Mouse (Mus musculus): Measurements from ENCODE around the gene Bmp2.

The Bmp2 gene

GRCm38 (mm10) chr2:133552031-133552841, at the start of gene Bmp2:
TSS of gene Bmp2 (plus strand) at chr2:133552159.
- DNase-seq (ENCODE audit: low spot score in 2 of 2): peak in 1 of 2 experiments; percentile 20

- DNase-seq (ENCODE audit: low spot score in 2 of 2): no peak
These were observed 46.3 kb upstream of the Bmp2 start for GRCm38 (mm10) chr2:133505678-133506077.

- no peak for DNase-seq (ENCODE audit: low spot score in 2 of 2)
These were observed 44.9 kb upstream of the Bmp2 start for GRCm38 (mm10) chr2:133507045-133507444.

GRCm38 (mm10) chr2:133509141-133509540, 42.8 kb upstream of the Bmp2 start:
- no peak for DNase-seq (ENCODE audit: low spot score in 2 of 2)

GRCm38 (mm10) chr2:133511011-133511779, 40.8 kb upstream of the Bmp2 start:
- no peak for DNase-seq (ENCODE audit: low spot score in 2 of 2)

GRCm38 (mm10) chr2:133516331-133517046, 35.5 kb upstream of the Bmp2 start:
- no peak for DNase-seq (ENCODE audit: low spot score in 2 of 2)

GRCm38 (mm10) chr2:133517867-133518266, 34.1 kb upstream of the Bmp2 start:
- no peak for DNase-seq (ENCODE audit: low spot score in 2 of 2)

GRCm38 (mm10) chr2:133521193-133521592, 30.8 kb upstream of the Bmp2 start:
- DNase-seq (ENCODE audit: low spot score in 2 of 2): no peak

- DNase-seq (ENCODE audit: low spot score in 2 of 2): no peak
These were observed 29.8 kb upstream of the Bmp2 start for GRCm38 (mm10) chr2:133522121-133522520.

GRCm38 (mm10) chr2:133525621-133526181, 26.3 kb upstream of the Bmp2 start:
- peak in 1 of 2 experiments; percentile 5 for DNase-seq (ENCODE audit: low spot score in 2 of 2)

- DNase-seq (ENCODE audit: low spot score in 2 of 2): no peak
These were observed 22.6 kb upstream of the Bmp2 start for GRCm38 (mm10) chr2:133529396-133529795.

GRCm38 (mm10) chr2:133533073-133533472, 18.9 kb upstream of the Bmp2 start:
- DNase-seq (ENCODE audit: low spot score in 2 of 2): no peak

GRCm38 (mm10) chr2:133535481-133535880, 16.5 kb upstream of the Bmp2 start:
- DNase-seq (ENCODE audit: low spot score in 2 of 2): no peak

GRCm38 (mm10) chr2:133536812-133537211, 15.1 kb upstream of the Bmp2 start:
- DNase-seq (ENCODE audit: low spot score in 2 of 2): no peak

GRCm38 (mm10) chr2:133540702-133541101, 11.3 kb upstream of the Bmp2 start:
- DNase-seq (ENCODE audit: low spot score in 2 of 2): no peak

- peak in 1 of 2 experiments; percentile 79 for DNase-seq (ENCODE audit: low spot score in 2 of 2)
These were observed 1.7 kb upstream of the Bmp2 start for GRCm38 (mm10) chr2:133550238-133550682.

GRCm38 (mm10) chr2:133552842-133553465, 995 bp downstream of the Bmp2 start:
- DNase-seq (ENCODE audit: low spot score in 2 of 2): no peak

GRCm38 (mm10) chr2:133553911-133554285, 1.9 kb downstream of the Bmp2 start:
- no peak for DNase-seq (ENCODE audit: low spot score in 2 of 2)

GRCm38 (mm10) chr2:133554286-133555021, 2.5 kb downstream of the Bmp2 start:
- no peak for DNase-seq (ENCODE audit: low spot score in 2 of 2)

GRCm38 (mm10) chr2:133564248-133564886, 12.4 kb downstream of the Bmp2 start:
- no peak for DNase-seq (ENCODE audit: low spot score in 2 of 2)

All from left cerebral cortex, adult 9 months (tissue).